Mouse (Mus musculus) forebrain, embryonic 11.5 days (tissue): ENCODE measurements around the gene Gm34302. TPM values are rescaled to one million over a fixed set of nuclear protein-coding genes. Genes with fewer than 3 reads are reported as not detected.
A peak's percentile ranks its signal among the peaks of the same experiment; 100 is the strongest.

Source experiments
- ATAC-seq: fragments of 200-750 bp; cut with Nextera tagmentation; replicated peaks from 2 replicates; pipeline ENCODE4 v1.8.0; 2017; ENCODE audit warnings: moderate TSS enrichment; ENCODE audit not compliant: low FRiP score
- DNase-seq: peaks from one replicate; pipeline ENCODE4 v3.0.0-alpha.2; 2017; ENCODE audit warnings: low spot score
- H3K27ac ChIP-seq: fragments of 300-500 bp; sonication (generic); 2 replicates; pipeline ENCODE4 v1.5.1; 2014; ENCODE audit warnings: low read depth, low read length
- H3K27me3 ChIP-seq: fragments of 300-500 bp; sonication (generic); 2 replicates; pipeline ENCODE4 v1.6.1; 2014; ENCODE audit warnings: mild to moderate bottlenecking, low read length, mixed read lengths; ENCODE audit not compliant: control insufficient read depth, insufficient read depth
- H3K36me3 ChIP-seq: fragments of 300-500 bp; sonication (generic); 2 replicates; pipeline ENCODE4 v1.6.1; 2014; ENCODE audit warnings: mild to moderate bottlenecking, low read length, moderate library complexity, mixed read lengths; ENCODE audit not compliant: control insufficient read depth, insufficient read depth
- H3K4me1 ChIP-seq: fragments of 300-500 bp; sonication (generic); replicated peaks from 2 replicates; pipeline ENCODE4 v1.6.1; 2014; ENCODE audit warnings: low read length, mixed read lengths; ENCODE audit not compliant: control insufficient read depth, insufficient read depth
- H3K4me2 ChIP-seq: fragments of 300-500 bp; sonication (generic); 2 replicates; pipeline ENCODE4 v1.6.1; 2014; ENCODE audit warnings: low read depth, mild to moderate bottlenecking, low read length, moderate library complexity, mixed read lengths; ENCODE audit not compliant: severe bottlenecking
- H3K4me3 ChIP-seq: fragments of 300-500 bp; sonication (generic); 2 replicates; pipeline ENCODE4 v1.5.1; 2014; ENCODE audit warnings: low read depth, low read length
- H3K9ac ChIP-seq: fragments of 300-500 bp; sonication (generic); 2 replicates; pipeline ENCODE4 v1.6.1; 2014; ENCODE audit warnings: low read length
- H3K9me3 ChIP-seq: fragments of 300-500 bp; sonication (generic); 2 replicates; pipeline ENCODE4 v1.6.1; 2016; ENCODE audit warnings: low read length, mixed read lengths; ENCODE audit not compliant: control insufficient read depth
- WGBS: fragments of 180-500 bp; shearing (Covaris S2); extraction: QIAGEN DNeasy Blood & Tissue Kit; methylation state at CpG from one replicate; pipeline ENCODE4 v1.1.7; 2014; 5-methylcytosine and 5-hydroxymethylcytosine counted together
- polyA plus RNA-seq: library from polyadenylated mRNA; unstranded; fragments of >200 nt; fragmentation: Nextera tagmentation; extraction: Ambion mirVana; gene quantifications from 2 replicates; pipeline ENCODE4 v1.2.1, GENCODE M21; 2014

Gene Gm34302
- polyA plus RNA-seq, 1 experiment from 2014 or later = not detected

DNA sequence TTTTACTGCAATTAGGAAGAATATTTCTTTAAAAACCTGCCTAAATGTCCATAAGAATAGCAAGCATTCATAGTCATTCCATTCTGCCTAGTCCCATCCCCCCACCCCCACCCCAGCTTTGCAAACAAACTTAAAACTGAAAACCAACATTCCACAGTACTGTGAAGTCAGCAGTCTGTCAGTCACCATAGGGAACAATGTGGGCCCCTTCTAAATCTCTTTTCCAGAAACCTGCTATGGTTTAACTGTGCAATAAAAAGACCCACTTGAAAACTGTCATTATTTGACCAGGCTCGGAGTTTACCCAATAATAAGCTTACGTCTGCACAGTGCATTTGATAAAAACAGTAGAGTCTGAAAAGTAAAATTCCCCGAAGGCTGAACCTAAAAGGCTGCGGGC, 9.9 kb upstream of the Gm34302 start:
- ATAC-seq (0 out of 2 replicates have a peak, but pooled peaks have one; percentile 63), DNase-seq (no peak)
- Histone ChIP-seq H3K4me2 (no peak overlapping the region), H3K9me3 (no peaks in the 10 kb centered on the region), H3K9ac (no peak overlapping the region), H3K4me3 (no peak overlapping the region), H3K27ac (no peak overlapping the region), H3K27me3 (no peaks in the 10 kb centered on the region), H3K4me1 (no peaks in the 10 kb centered on the region), H3K36me3 (no peaks in the 10 kb centered on the region)
- 64% methylated on average over 4 of the region's 4 CpGs for WGBS

DNA sequence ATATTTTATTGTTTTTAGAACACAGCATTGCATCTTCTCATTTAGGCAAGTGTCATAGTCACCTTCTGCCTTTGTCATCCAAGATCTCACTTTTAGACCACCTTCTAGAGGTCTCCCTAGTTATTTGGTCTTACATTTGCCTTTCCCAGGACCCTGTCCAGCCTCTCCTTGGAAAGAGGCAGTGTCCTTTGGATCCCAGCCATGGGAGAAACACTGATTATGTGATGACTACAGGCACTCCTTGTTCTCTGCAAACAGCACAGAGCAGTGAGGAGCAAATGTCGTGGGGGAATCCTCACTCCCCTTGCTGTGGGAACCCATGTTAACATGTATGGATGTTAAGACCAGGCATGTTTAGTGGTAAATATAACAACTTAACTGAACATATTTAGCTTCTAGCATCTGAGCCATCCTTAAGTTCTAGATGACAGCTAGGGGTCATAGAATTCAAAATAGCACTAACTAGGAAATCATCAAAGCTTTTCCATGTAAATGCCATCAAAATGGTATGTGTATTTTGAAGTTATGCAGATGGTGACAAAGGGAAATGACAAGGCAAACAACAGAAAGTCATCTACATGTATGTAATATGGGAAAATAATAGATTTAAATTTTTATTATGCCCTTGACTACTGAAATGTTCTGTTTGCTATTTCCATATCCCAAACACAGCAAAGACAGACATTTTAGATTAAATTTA, 43.1 kb downstream of the Gm34302 start:
- no peaks in the 10 kb centered on the region for H3K36me3 ChIP-seq
- ATAC-seq (no peak), DNase-seq (no peak)
- WGBS = 77% methylated on average over 1 of the region's 1 CpGs
- H3K9ac ChIP-seq = no peak overlapping the region
- no peak overlapping the region for H3K27ac ChIP-seq
- no peak overlapping the region for H3K4me2 ChIP-seq
- H3K27me3 ChIP-seq = no peaks in the 10 kb centered on the region
- no peak overlapping the region for H3K4me3 ChIP-seq
- H3K9me3 ChIP-seq = no peaks in the 10 kb centered on the region
- no peaks in the 10 kb centered on the region for H3K4me1 ChIP-seq

GRCm38 (mm10) chr3:63439738-63440137, 43.9 kb downstream of the Gm34302 start:
- H3K4me2 ChIP-seq = no peak overlapping the region
- H3K27ac ChIP-seq = no peak overlapping the region
- H3K4me1 ChIP-seq = no peaks in the 10 kb centered on the region
- DNase-seq (no peak), ATAC-seq (no peak)
- no peaks in the 10 kb centered on the region for H3K9me3 ChIP-seq
- WGBS = 78% methylated on average over 2 of the region's 2 CpGs
- H3K36me3 ChIP-seq = no peaks in the 10 kb centered on the region
- H3K27me3 ChIP-seq = no peaks in the 10 kb centered on the region
- H3K9ac ChIP-seq = no peak overlapping the region
- no peak overlapping the region for H3K4me3 ChIP-seq

DNA sequence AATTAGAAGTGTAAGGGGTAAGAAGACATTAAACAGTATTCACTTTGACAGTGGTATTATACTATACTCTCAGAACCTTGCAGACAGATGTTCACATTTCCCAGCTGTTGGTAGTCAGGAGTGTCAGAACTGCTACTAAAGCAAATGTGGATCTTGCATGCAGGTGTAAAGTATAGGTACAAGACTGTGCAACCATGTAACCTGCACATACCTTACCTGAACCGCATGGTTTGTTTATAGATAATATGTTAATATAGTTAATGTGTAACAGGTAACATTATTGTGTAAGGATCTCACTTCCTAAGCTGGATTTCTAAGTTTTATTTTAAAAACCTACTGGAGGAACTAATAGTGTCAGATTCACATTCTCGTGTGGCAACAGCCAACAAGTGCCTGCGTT, 44.8 kb downstream of the Gm34302 start:
- H3K9ac ChIP-seq = no peak overlapping the region
- no peaks in the 10 kb centered on the region for H3K27me3 ChIP-seq
- H3K4me2 ChIP-seq = no peak overlapping the region
- 86% methylated on average over 3 of the region's 3 CpGs for WGBS
- DNase-seq (no peak), ATAC-seq (no peak)
- no peaks in the 10 kb centered on the region for H3K4me1 ChIP-seq
- H3K4me3 ChIP-seq = no peak overlapping the region
- no peak overlapping the region for H3K27ac ChIP-seq
- no peaks in the 10 kb centered on the region for H3K9me3 ChIP-seq
- H3K36me3 ChIP-seq = no peaks in the 10 kb centered on the region

Other genes with a start within 250 kb of the Gm34302 start
- gene Mme, start 242.3 kb downstream of the Gm34302 start, polyA plus RNA-seq = 14.2 and 15.2 TPM in 2 replicates